Mouse (Mus musculus): ENCODE measurements around the gene Dhdh. TPM values are rescaled to one million over a fixed set of nuclear protein-coding genes. Genes with fewer than 3 reads are reported as not detected.

The Dhdh gene
- polyA plus RNA-seq, 1 experiment from 2014 or later, result 4.0 TPM

DNA sequence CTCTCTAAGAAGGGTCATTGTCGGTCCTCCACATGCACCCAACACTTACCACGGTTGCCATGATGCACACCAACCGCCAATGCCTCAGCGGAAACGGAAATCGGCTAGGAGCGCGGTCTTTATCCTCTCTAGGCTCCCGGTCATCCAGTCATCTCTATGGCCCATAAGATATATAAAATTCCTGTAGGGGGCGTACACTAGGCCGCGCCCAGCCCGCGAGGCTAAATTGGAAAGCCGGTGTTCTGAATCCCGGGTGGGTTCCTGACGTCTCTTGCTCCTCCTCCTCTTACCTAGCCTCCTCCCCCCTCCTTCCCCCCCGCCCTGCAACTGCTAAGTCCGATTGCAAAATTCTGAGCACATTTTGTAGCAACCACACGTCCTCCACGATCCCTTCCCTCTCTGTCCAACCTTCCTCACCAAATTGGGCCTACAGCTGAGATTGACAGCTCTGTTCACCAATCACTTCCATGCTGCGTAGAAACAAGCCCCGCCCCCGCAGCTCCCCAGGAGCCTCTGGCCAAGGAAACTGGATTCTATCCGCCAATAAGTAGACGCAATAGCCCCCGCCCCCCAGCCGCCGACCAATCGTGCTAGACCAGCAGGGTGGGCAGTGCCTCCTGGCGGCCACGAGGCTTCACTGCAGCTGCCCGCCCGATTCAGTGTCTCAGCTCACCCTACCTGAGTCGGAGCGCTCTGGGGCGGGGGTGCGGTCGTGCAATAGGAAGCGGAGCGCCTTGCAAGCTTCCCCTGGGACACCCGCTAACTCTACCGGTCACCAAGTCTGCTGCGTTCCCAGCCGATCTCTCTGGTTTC, 54.2 kb downstream of the Dhdh start, which contains the start of gene Gys1:
Gene Gys1 (plus strand): TSS at position 642 of the 813 bp plus-strand sequence.
- no peaks in the 10 kb centered on the region for H3K27me3 ChIP-seq (replicated peaks; ENCODE audit: control insufficient read depth, insufficient read depth, low read length)
- H3K9ac ChIP-seq (ENCODE audit: low read depth, low read length), result peak within 1 kb of the TSS; percentile 81
- H3K9me3 ChIP-seq (ENCODE audit: control insufficient read depth, low read length), result no peaks in the 10 kb centered on the region
- H3K27ac ChIP-seq (ENCODE audit: low read depth, low read length), result peak within 1 kb of the TSS; percentile 78
- peaks cover 8% of the 10 kb centered on the region; the same call in 1 of the 2 replicates for H3K36me3 ChIP-seq (ENCODE audit: control insufficient read depth, insufficient read depth, low read length)
- H3K4me3 ChIP-seq (ENCODE audit: low read length), result peak within 1 kb of the TSS; percentile 82
- under 1% methylated on average over 42 of the region's 45 CpGs for WGBS
- H3K4me2 ChIP-seq (ENCODE audit: low read length), result peak within 1 kb of the TSS; percentile 99
- peak; percentile 97 for ATAC-seq
- peaks cover 39% of the 10 kb centered on the region for H3K4me1 ChIP-seq (ENCODE audit: control insufficient read depth, insufficient read depth, low read depth, low read length)

DNA sequence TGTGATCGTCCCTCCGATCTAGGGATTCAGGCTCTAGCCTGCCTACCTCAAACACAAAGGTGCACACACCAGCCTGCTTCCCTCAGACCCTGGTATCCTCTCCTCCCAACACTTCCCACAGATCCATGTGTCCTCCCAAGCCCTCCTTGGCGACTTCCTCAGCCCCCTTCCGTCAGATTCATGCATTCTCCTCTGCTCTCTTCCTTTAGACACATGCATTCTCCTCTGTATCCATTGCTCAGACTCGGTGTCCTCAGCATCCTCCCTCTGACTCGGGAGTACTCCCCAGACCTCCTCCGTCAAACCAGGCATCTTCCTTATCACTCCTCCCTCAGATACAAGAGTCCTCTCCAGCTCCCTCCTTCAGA, 54.8 kb downstream of the Dhdh start:
- Histone ChIP-seq H3K4me3 (ENCODE audit: low read length) (peak overlapping the region; percentile 82), H3K4me2 (ENCODE audit: low read length) (peak overlapping the region; percentile 99), H3K4me1 (ENCODE audit: control insufficient read depth, insufficient read depth, low read depth, low read length) (peaks cover 39% of the 10 kb centered on the region), H3K9ac (ENCODE audit: low read depth, low read length) (peak overlapping the region; percentile 81), H3K27me3 (replicated peaks; ENCODE audit: control insufficient read depth, insufficient read depth, low read length) (no peaks in the 10 kb centered on the region), H3K9me3 (ENCODE audit: control insufficient read depth, low read length) (no peaks in the 10 kb centered on the region), H3K27ac (ENCODE audit: low read depth, low read length) (peak overlapping the region; percentile 78), H3K36me3 (ENCODE audit: control insufficient read depth, insufficient read depth, low read length) (peaks cover 11% of the 10 kb centered on the region)
- WGBS, result under 1% methylated on average over 7 of the region's 7 CpGs
- ATAC-seq, result no peak

DNA sequence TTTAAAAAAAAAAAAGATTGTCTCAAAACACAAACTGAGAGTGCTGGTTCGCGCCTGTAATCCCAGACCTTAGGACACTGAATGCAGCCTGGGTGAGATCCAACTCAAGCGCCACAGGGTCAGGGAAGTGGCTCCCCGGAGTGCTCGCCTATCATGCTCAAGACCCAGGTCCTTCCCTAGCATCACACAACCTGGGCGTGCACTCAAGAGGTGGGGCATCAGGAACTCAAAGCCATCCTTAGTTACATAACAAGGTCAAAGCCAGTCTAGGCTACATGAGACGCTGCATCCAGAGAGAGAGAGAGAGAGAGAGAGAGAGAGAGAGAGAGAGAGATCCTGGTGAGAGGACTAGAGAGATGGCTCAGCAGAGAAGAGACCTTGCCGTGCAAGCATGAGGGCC, 62.0 kb downstream of the Dhdh start:
- H3K9ac ChIP-seq (ENCODE audit: low read depth, low read length), result no peak overlapping the region
- no peak for ATAC-seq
- H3K4me1 ChIP-seq (ENCODE audit: control insufficient read depth, insufficient read depth, low read depth, low read length), result no peaks in the 10 kb centered on the region
- no peaks in the 10 kb centered on the region; the same call in 1 of the 2 replicates for H3K27me3 ChIP-seq (replicated peaks; ENCODE audit: control insufficient read depth, insufficient read depth, low read length)
- no peak overlapping the region for H3K27ac ChIP-seq (ENCODE audit: low read depth, low read length)
- WGBS, result 93% methylated on average over 8 of the region's 8 CpGs
- H3K9me3 ChIP-seq (ENCODE audit: control insufficient read depth, low read length), result no peaks in the 10 kb centered on the region
- H3K4me2 ChIP-seq (ENCODE audit: low read length), result no peak overlapping the region
- H3K36me3 ChIP-seq (ENCODE audit: control insufficient read depth, insufficient read depth, low read length), result peaks cover 50% of the 10 kb centered on the region
- no peak overlapping the region for H3K4me3 ChIP-seq (ENCODE audit: low read length)

DNA sequence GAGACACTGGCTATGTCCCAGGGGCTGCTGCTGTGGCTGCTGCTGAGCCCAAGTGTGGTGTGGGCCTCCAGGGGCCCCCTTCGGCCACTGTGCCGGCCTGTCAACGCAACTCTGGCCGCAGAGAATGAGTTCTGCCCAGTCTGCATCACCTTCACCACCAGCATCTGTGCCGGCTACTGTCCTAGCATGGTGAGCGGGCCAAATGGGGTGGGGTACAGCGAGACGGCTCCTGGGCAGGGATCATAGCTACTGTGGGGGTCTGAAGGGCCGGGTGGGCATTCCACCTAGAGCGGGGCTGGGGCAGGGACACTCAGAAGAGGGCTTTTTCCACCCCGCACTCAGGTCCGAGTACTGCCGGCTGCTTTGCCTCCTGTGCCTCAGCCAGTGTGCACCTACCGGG, 67.4 kb downstream of the Dhdh start:
- WGBS, result 92% methylated on average over 14 of the region's 14 CpGs
- no peaks in the 10 kb centered on the region for H3K4me1 ChIP-seq (ENCODE audit: control insufficient read depth, insufficient read depth, low read depth, low read length)
- H3K27ac ChIP-seq (ENCODE audit: low read depth, low read length), result no peak overlapping the region
- H3K27me3 ChIP-seq (replicated peaks; ENCODE audit: control insufficient read depth, insufficient read depth, low read length), result peaks cover 48% of the 10 kb centered on the region
- no peak overlapping the region for H3K4me3 ChIP-seq (ENCODE audit: low read length)
- H3K9me3 ChIP-seq (ENCODE audit: control insufficient read depth, low read length), result no peaks in the 10 kb centered on the region
- H3K36me3 ChIP-seq (ENCODE audit: control insufficient read depth, insufficient read depth, low read length), result peaks cover 45% of the 10 kb centered on the region
- H3K4me2 ChIP-seq (ENCODE audit: low read length), result no peak overlapping the region
- no peak for ATAC-seq
- no peak overlapping the region for H3K9ac ChIP-seq (ENCODE audit: low read depth, low read length)

Small RNAs within 50 kb of the gene (microRNA-seq; reads per million reads assigned to microRNA genes)
- gene Gm22133, result not detected

Other genes starting within 250 kb of the Dhdh start
- 1.3 and 1.4 TPM in 2 replicates for gene Cd37, start 249.7 kb downstream of the Dhdh start, polyA plus RNA-seq (2015; fragmentation: Nextera tagmentation; extraction: Ambion mirVana)
- gene Slc6a16, start 247.7 kb downstream of the Dhdh start, polyA plus RNA-seq (2015; fragmentation: Nextera tagmentation; extraction: Ambion mirVana), result 0.89 and 2.0 TPM in 2 replicates
- gene Slc6a21, start 211.3 kb downstream of the Dhdh start, polyA plus RNA-seq (2015; fragmentation: Nextera tagmentation; extraction: Ambion mirVana), result not detected in 2 replicates
- 13.3 and 14.2 TPM in 2 replicates for gene Trpm4, start 155.0 kb downstream of the Dhdh start, polyA plus RNA-seq (2015; fragmentation: Nextera tagmentation; extraction: Ambion mirVana)
- gene Hrc, start 153.5 kb downstream of the Dhdh start, polyA plus RNA-seq (2015; fragmentation: Nextera tagmentation; extraction: Ambion mirVana), result 0.28 and 0.72 TPM in 2 replicates
- 28.5 and 28.6 TPM in 2 replicates for gene Ppfia3, start 121.8 kb downstream of the Dhdh start, polyA plus RNA-seq (2015; fragmentation: Nextera tagmentation; extraction: Ambion mirVana)
- 41.4 and 70.3 TPM in 2 replicates for gene Lin7b, start 118.2 kb downstream of the Dhdh start, polyA plus RNA-seq (2015; fragmentation: Nextera tagmentation; extraction: Ambion mirVana)
- gene Snrnp70, start 93.1 kb downstream of the Dhdh start, polyA plus RNA-seq (2015; fragmentation: Nextera tagmentation; extraction: Ambion mirVana), result 144 and 161 TPM in 2 replicates
- gene Kcna7, start 83.2 kb downstream of the Dhdh start, polyA plus RNA-seq (2015; fragmentation: Nextera tagmentation; extraction: Ambion mirVana), result 0.06 TPM in 1 of 2 replicates, not detected in the other
- 0.15 and 0.27 TPM in 2 replicates for gene Ntf5, start 75.1 kb downstream of the Dhdh start, polyA plus RNA-seq (2015; fragmentation: Nextera tagmentation; extraction: Ambion mirVana)
- gene Lhb, start 68.0 kb downstream of the Dhdh start, polyA plus RNA-seq (2015; fragmentation: Nextera tagmentation; extraction: Ambion mirVana), result 2.0 and 2.3 TPM in 2 replicates
- gene Gys1, start 54.0 kb downstream of the Dhdh start, polyA plus RNA-seq (2015; fragmentation: Nextera tagmentation; extraction: Ambion mirVana), result 25.5 and 28.7 TPM in 2 replicates
- 94.3 and 108 TPM in 2 replicates for gene Ruvbl2, start 50.7 kb downstream of the Dhdh start, polyA plus RNA-seq (2015; fragmentation: Nextera tagmentation; extraction: Ambion mirVana)
- 5,303 and 5,527 TPM in 2 replicates for gene Ftl1, start 28.9 kb downstream of the Dhdh start, polyA plus RNA-seq (2015; fragmentation: Nextera tagmentation; extraction: Ambion mirVana)
- 226 and 242 TPM in 2 replicates for gene Bax, start 21.9 kb downstream of the Dhdh start, polyA plus RNA-seq (2015; fragmentation: Nextera tagmentation; extraction: Ambion mirVana)
- gene Tulp2, start 6.9 kb downstream of the Dhdh start, polyA plus RNA-seq (2015; fragmentation: Nextera tagmentation; extraction: Ambion mirVana), result 0.20 and 0.30 TPM in 2 replicates
- gene Gm45808, start 2.0 kb downstream of the Dhdh start, polyA plus RNA-seq (2015; fragmentation: Nextera tagmentation; extraction: Ambion mirVana), result not detected in 2 replicates
- gene Nucb1, start 21.6 kb upstream of the Dhdh start, polyA plus RNA-seq (2015; fragmentation: Nextera tagmentation; extraction: Ambion mirVana), result 141 and 151 TPM in 2 replicates
- gene Ppp1r15a, start 37.5 kb upstream of the Dhdh start, polyA plus RNA-seq (2015; fragmentation: Nextera tagmentation; extraction: Ambion mirVana), result 17.5 and 18.2 TPM in 2 replicates
- gene Plekha4, start 37.5 kb upstream of the Dhdh start, polyA plus RNA-seq (2015; fragmentation: Nextera tagmentation; extraction: Ambion mirVana), result 2.2 and 3.1 TPM in 2 replicates
- gene Hsd17b14, start 66.1 kb upstream of the Dhdh start, polyA plus RNA-seq (2015; fragmentation: Nextera tagmentation; extraction: Ambion mirVana), result 0.43 and 0.80 TPM in 2 replicates
- 22.7 and 27.0 TPM in 2 replicates for gene Bcat2, start 81.3 kb upstream of the Dhdh start, polyA plus RNA-seq (2015; fragmentation: Nextera tagmentation; extraction: Ambion mirVana)
- gene Fgf21, start 126.7 kb upstream of the Dhdh start, polyA plus RNA-seq (2015; fragmentation: Nextera tagmentation; extraction: Ambion mirVana), result not detected in 2 replicates
- not detected in 2 replicates for gene Fut1, start 128.5 kb upstream of the Dhdh start, polyA plus RNA-seq (2015; fragmentation: Nextera tagmentation; extraction: Ambion mirVana)
- not detected in 2 replicates for gene Izumo1, start 133.0 kb upstream of the Dhdh start, polyA plus RNA-seq (2015; fragmentation: Nextera tagmentation; extraction: Ambion mirVana)
- 16.7 and 17.5 TPM in 2 replicates for gene Rasip1, start 138.7 kb upstream of the Dhdh start, polyA plus RNA-seq (2015; fragmentation: Nextera tagmentation; extraction: Ambion mirVana)
- 2.9 and 5.2 TPM in 2 replicates for gene Mamstr, start 151.2 kb upstream of the Dhdh start, polyA plus RNA-seq (2015; fragmentation: Nextera tagmentation; extraction: Ambion mirVana)
- 0.09 and 0.19 TPM in 2 replicates for gene Fut2, start 177.6 kb upstream of the Dhdh start, polyA plus RNA-seq (2015; fragmentation: Nextera tagmentation; extraction: Ambion mirVana)
- gene Ntn5, start 195.2 kb upstream of the Dhdh start, polyA plus RNA-seq (2015; fragmentation: Nextera tagmentation; extraction: Ambion mirVana), result 0.84 and 0.94 TPM in 2 replicates
- 0.43 and 0.45 TPM in 2 replicates for gene Sec1, start 205.6 kb upstream of the Dhdh start, polyA plus RNA-seq (2015; fragmentation: Nextera tagmentation; extraction: Ambion mirVana)
- 63.8 and 68.2 TPM in 2 replicates for gene Car11, start 211.0 kb upstream of the Dhdh start, polyA plus RNA-seq (2015; fragmentation: Nextera tagmentation; extraction: Ambion mirVana)
- 3.2 and 3.3 TPM in 2 replicates for gene Dbp, start 216.3 kb upstream of the Dhdh start, polyA plus RNA-seq (2015; fragmentation: Nextera tagmentation; extraction: Ambion mirVana)
- 508 and 537 TPM in 2 replicates for gene Rpl18, start 226.7 kb upstream of the Dhdh start, polyA plus RNA-seq (2015; fragmentation: Nextera tagmentation; extraction: Ambion mirVana)
- 23.9 and 28.3 TPM in 2 replicates for gene Sphk2, start 229.2 kb upstream of the Dhdh start, polyA plus RNA-seq (2015; fragmentation: Nextera tagmentation; extraction: Ambion mirVana)
- 0.37 and 0.44 TPM in 2 replicates for gene Fam83e, start 232.4 kb upstream of the Dhdh start, polyA plus RNA-seq (2015; fragmentation: Nextera tagmentation; extraction: Ambion mirVana)
- gene Spaca4, start 237.0 kb upstream of the Dhdh start, polyA plus RNA-seq (2015; fragmentation: Nextera tagmentation; extraction: Ambion mirVana), result not detected in 2 replicates